Mouse (Mus musculus): ENCODE data around the gene Olfr66. TPM values are rescaled to one million over a fixed set of nuclear protein-coding genes. Genes with fewer than 3 reads are reported as not detected.

Olfr66 gene
- polyA plus RNA-seq (2014; fragmentation: Illumina TruSeq; extraction: RNeasy Lipid Tissue Mini Kit (QIAGEN cat#74804); ENCODE audit: low read depth, low replicate concordance) = not detected

DNA sequence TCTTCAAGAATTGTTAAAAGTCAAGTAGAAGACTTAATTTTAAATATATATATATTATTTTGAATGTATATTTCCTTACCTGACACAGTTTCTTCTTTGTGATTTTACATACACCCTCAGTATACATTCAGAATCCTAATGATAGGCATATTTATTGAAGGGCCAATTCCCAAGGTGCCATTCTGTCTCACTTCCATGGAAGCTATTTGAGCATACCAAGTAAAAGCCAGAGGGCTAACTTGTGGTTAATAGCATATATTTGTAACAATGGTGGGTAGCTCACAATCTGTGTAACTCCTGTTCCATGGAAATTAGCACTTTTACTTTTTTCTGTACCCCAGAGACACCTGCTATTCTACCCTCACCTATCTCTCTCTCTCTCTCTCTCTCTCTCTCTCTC is at the start of gene Olfr66:
Gene Olfr66, minus strand, starts transcription at position 101 of the 400 bp plus-strand sequence.

DNA sequence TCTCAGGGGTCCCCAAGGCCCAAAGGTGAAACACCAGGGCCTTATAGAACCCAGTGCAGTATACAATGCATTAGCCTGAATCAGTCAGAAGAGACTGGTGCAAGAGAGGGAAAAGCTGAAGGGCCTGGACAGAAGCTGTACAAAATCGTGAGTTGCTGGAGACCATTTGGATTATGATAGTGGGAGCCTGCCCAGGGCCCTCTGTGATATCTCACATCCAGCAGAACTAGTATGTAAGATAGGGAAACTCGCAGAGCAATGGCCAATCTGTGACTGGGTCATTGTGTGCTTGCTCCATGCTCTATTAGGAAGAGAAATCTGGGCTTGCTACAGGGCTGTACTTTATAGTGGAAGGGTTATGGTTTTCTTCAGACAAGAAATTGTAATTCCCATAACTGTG is 48.2 kb upstream of the Olfr66 start, which contains the start of gene Olfr632:
Gene Olfr632, plus strand, starts transcription at position 84 of the 400 bp plus-strand sequence.

DNA sequence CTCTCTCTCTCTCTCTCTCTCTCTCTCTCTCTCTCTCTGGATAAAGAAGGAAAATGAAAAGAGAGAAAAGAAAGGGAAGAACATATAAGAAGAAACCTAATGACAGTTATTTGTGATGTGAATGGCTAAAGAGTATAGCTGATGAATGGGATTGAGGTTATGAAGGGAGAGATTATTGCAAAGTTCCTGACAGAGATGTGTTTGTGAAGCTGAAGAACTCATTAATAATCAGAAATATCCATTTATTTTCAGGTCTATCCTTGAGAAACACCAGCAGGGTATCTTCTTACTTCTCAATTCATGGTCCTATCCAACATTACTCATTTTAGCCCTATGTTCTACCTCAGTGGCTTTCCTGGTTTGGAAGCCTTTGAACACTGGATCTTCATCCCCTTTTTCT is 42.5 kb upstream of the Olfr66 start, which contains the start of gene Olfr631:
Gene Olfr631, plus strand, starts transcription at position 301 of the 400 bp plus-strand sequence.

DNA sequence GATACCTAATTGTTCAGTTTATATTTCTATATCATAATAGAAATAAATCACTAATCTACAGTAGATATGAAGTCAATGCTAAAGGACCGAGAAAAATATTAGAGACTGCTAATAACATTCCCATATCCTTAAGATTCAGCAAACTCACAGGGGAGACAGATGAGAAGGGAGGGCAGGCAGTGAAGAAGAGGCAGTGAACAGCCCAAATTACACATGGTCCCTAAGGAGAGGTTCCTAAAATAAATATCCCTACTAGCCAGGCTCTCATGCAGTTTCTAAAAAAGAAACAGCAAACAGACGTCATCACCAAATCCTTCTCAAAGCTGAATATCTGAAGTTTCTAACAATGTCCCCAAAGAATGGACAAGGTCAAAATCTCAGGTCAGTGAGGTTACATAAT is 17.1 kb upstream of the Olfr66 start, which contains the start of gene Olfr65:
Gene Olfr65, plus strand, starts transcription at position 301 of the 400 bp plus-strand sequence.

DNA sequence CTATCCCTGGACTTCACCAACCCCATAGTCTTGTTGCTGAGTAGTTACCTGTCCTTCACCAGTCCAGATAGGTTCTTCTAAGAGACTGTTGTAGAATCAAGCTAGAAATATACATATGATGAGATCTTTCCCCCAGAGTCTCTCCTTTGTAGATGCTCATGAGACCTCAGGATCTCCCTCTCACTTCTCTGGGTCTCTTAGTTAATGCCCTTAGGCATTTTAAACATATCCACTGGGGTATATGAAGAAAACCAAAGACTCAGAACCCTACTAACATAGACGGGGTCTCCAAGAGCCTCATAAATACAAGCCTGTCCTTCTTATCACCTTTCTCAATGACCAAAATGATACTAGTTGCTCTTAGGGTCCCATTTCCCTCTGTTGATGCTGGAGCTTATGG is 8.3 kb upstream of the Olfr66 start, which contains the start of gene Olfr64:
Gene Olfr64, minus strand, starts transcription at position 101 of the 400 bp plus-strand sequence.

DNA sequence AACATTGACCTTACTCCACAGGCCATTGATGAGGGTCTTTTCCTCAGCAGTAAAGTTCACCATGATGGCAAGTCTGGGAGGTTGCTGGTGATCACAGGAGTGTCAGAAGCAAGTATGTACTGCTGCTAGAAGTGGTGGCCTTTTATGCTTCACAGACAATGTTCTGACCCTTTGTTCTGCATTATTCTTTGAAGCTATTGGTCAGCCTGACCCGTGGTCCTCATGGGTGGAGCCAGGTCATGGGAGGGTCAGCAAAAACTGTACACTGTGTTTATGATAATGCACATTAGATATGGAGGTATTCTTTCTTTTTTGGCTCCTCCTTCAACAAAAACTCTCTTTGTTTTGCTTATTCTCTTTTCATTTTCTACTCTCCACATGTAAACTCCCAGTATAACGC is 33.0 kb downstream of the Olfr66 start, which contains the start of gene Hbb-y:
Gene Hbb-y, minus strand, starts transcription at position 127 of the 400 bp plus-strand sequence.

DNA sequence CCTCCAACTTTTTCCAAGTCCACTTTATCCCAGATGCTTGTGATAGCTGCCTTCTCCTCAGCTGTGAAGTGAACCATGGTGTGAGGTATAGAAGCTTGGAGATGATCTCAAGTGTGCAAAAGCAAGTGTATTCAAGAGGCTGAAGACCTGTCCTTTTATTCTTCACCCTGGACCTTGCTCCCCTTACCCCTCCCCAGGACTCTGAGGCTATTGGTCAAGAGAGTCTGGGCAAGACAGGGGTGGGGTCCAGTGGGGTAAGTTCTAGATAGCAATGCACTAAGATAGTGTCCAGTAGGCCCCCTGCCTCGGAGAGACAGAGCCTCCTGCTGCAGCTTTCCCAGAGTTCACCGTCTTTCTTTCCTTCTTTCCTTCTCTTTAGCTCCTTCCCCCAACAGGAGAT is 43.0 kb downstream of the Olfr66 start, which contains the start of gene Hbb-bh1:
Gene Hbb-bh1, minus strand, starts transcription at position 131 of the 400 bp plus-strand sequence.

DNA sequence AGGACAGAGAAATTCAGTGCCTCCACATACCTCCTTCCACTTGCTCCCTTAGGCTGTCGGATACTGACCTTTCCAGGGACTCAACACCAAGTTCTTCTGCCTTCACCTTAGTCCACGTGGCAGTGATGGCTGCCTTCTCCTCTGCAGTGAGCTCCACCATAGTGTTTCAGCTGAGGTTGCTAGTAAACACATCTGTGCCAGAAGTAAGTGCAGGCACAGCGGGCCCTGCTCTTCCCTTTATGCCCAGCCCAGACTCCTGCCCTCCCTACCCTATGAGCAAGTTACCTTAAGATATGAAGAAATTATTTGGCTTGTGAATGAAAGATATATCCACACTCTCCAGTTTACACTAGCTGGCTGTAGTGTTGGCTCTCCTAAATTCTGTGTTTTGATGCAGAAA is 45.8 kb downstream of the Olfr66 start, which contains the start of gene Hbb-bh2:
Gene Hbb-bh2, minus strand, starts transcription at position 253 of the 400 bp plus-strand sequence.

Other genes with a start within 250 kb of the Olfr66 start
- not detected for gene Olfr622, start 243.6 kb downstream of the Olfr66 start, polyA plus RNA-seq (2014; fragmentation: Illumina TruSeq; extraction: RNeasy Lipid Tissue Mini Kit (QIAGEN cat#74804); ENCODE audit: low read depth, low replicate concordance)
- gene Olfr623, start 222.6 kb downstream of the Olfr66 start, polyA plus RNA-seq (2014; fragmentation: Illumina TruSeq; extraction: RNeasy Lipid Tissue Mini Kit (QIAGEN cat#74804); ENCODE audit: low read depth, low replicate concordance) = not detected
- 0.11 TPM for gene Olfr624, start 215.1 kb downstream of the Olfr66 start, polyA plus RNA-seq (2014; fragmentation: Illumina TruSeq; extraction: RNeasy Lipid Tissue Mini Kit (QIAGEN cat#74804); ENCODE audit: low read depth, low replicate concordance)
- gene Olfr625-ps1, start 203.5 kb downstream of the Olfr66 start, polyA plus RNA-seq (2014; fragmentation: Illumina TruSeq; extraction: RNeasy Lipid Tissue Mini Kit (QIAGEN cat#74804); ENCODE audit: low read depth, low replicate concordance) = not detected
- gene Olfr243, start 171.6 kb downstream of the Olfr66 start, polyA plus RNA-seq (2014; fragmentation: Illumina TruSeq; extraction: RNeasy Lipid Tissue Mini Kit (QIAGEN cat#74804); ENCODE audit: low read depth, low replicate concordance) = not detected
- not detected for gene Olfr628, start 155.9 kb downstream of the Olfr66 start, polyA plus RNA-seq (2014; fragmentation: Illumina TruSeq; extraction: RNeasy Lipid Tissue Mini Kit (QIAGEN cat#74804); ENCODE audit: low read depth, low replicate concordance)
- not detected for gene Olfr629, start 141.3 kb downstream of the Olfr66 start, polyA plus RNA-seq (2014; fragmentation: Illumina TruSeq; extraction: RNeasy Lipid Tissue Mini Kit (QIAGEN cat#74804); ENCODE audit: low read depth, low replicate concordance)
- gene Olfr630, start 128.9 kb downstream of the Olfr66 start, polyA plus RNA-seq (2014; fragmentation: Illumina TruSeq; extraction: RNeasy Lipid Tissue Mini Kit (QIAGEN cat#74804); ENCODE audit: low read depth, low replicate concordance) = not detected
- gene Olfr69, start 114.7 kb downstream of the Olfr66 start, polyA plus RNA-seq (2014; fragmentation: Illumina TruSeq; extraction: RNeasy Lipid Tissue Mini Kit (QIAGEN cat#74804); ENCODE audit: low read depth, low replicate concordance) = not detected
- gene Olfr68, start 106.6 kb downstream of the Olfr66 start, polyA plus RNA-seq (2014; fragmentation: Illumina TruSeq; extraction: RNeasy Lipid Tissue Mini Kit (QIAGEN cat#74804); ENCODE audit: low read depth, low replicate concordance) = not detected
- gene Olfr67, start 94.4 kb downstream of the Olfr66 start, polyA plus RNA-seq (2014; fragmentation: Illumina TruSeq; extraction: RNeasy Lipid Tissue Mini Kit (QIAGEN cat#74804); ENCODE audit: low read depth, low replicate concordance) = not detected
- gene Hbb-bt, start 72.3 kb downstream of the Olfr66 start, polyA plus RNA-seq (2014; fragmentation: Illumina TruSeq; extraction: RNeasy Lipid Tissue Mini Kit (QIAGEN cat#74804); ENCODE audit: low read depth, low replicate concordance) = 353 TPM
- 2,394 TPM for gene Hbb-bs, start 58.2 kb downstream of the Olfr66 start, polyA plus RNA-seq (2014; fragmentation: Illumina TruSeq; extraction: RNeasy Lipid Tissue Mini Kit (QIAGEN cat#74804); ENCODE audit: low read depth, low replicate concordance)
- gene Hbb-bh2, start 45.7 kb downstream of the Olfr66 start, polyA plus RNA-seq (2014; fragmentation: Illumina TruSeq; extraction: RNeasy Lipid Tissue Mini Kit (QIAGEN cat#74804); ENCODE audit: low read depth, low replicate concordance) = not detected
- gene Hbb-bh1, start 43.1 kb downstream of the Olfr66 start, polyA plus RNA-seq (2014; fragmentation: Illumina TruSeq; extraction: RNeasy Lipid Tissue Mini Kit (QIAGEN cat#74804); ENCODE audit: low read depth, low replicate concordance) = not detected
- gene Hbb-y, start 33.0 kb downstream of the Olfr66 start, polyA plus RNA-seq (2014; fragmentation: Illumina TruSeq; extraction: RNeasy Lipid Tissue Mini Kit (QIAGEN cat#74804); ENCODE audit: low read depth, low replicate concordance) = not detected
- not detected for gene Olfr64, start 8.2 kb upstream of the Olfr66 start, polyA plus RNA-seq (2014; fragmentation: Illumina TruSeq; extraction: RNeasy Lipid Tissue Mini Kit (QIAGEN cat#74804); ENCODE audit: low read depth, low replicate concordance)
- gene Olfr65, start 17.2 kb upstream of the Olfr66 start, polyA plus RNA-seq (2014; fragmentation: Illumina TruSeq; extraction: RNeasy Lipid Tissue Mini Kit (QIAGEN cat#74804); ENCODE audit: low read depth, low replicate concordance) = not detected
- not detected for gene Olfr631, start 42.6 kb upstream of the Olfr66 start, polyA plus RNA-seq (2014; fragmentation: Illumina TruSeq; extraction: RNeasy Lipid Tissue Mini Kit (QIAGEN cat#74804); ENCODE audit: low read depth, low replicate concordance)
- gene Olfr632, start 48.1 kb upstream of the Olfr66 start, polyA plus RNA-seq (2014; fragmentation: Illumina TruSeq; extraction: RNeasy Lipid Tissue Mini Kit (QIAGEN cat#74804); ENCODE audit: low read depth, low replicate concordance) = not detected
- not detected for gene Olfr633, start 58.2 kb upstream of the Olfr66 start, polyA plus RNA-seq (2014; fragmentation: Illumina TruSeq; extraction: RNeasy Lipid Tissue Mini Kit (QIAGEN cat#74804); ENCODE audit: low read depth, low replicate concordance)
- not detected for gene Olfr635, start 84.9 kb upstream of the Olfr66 start, polyA plus RNA-seq (2014; fragmentation: Illumina TruSeq; extraction: RNeasy Lipid Tissue Mini Kit (QIAGEN cat#74804); ENCODE audit: low read depth, low replicate concordance)
- gene Olfr638, start 112.5 kb upstream of the Olfr66 start, polyA plus RNA-seq (2014; fragmentation: Illumina TruSeq; extraction: RNeasy Lipid Tissue Mini Kit (QIAGEN cat#74804); ENCODE audit: low read depth, low replicate concordance) = not detected
- not detected for gene Olfr639, start 131.1 kb upstream of the Olfr66 start, polyA plus RNA-seq (2014; fragmentation: Illumina TruSeq; extraction: RNeasy Lipid Tissue Mini Kit (QIAGEN cat#74804); ENCODE audit: low read depth, low replicate concordance)
- not detected for gene Olfr640, start 139.3 kb upstream of the Olfr66 start, polyA plus RNA-seq (2014; fragmentation: Illumina TruSeq; extraction: RNeasy Lipid Tissue Mini Kit (QIAGEN cat#74804); ENCODE audit: low read depth, low replicate concordance)
- gene Olfr641, start 149.2 kb upstream of the Olfr66 start, polyA plus RNA-seq (2014; fragmentation: Illumina TruSeq; extraction: RNeasy Lipid Tissue Mini Kit (QIAGEN cat#74804); ENCODE audit: low read depth, low replicate concordance) = not detected
- gene Olfr642, start 166.4 kb upstream of the Olfr66 start, polyA plus RNA-seq (2014; fragmentation: Illumina TruSeq; extraction: RNeasy Lipid Tissue Mini Kit (QIAGEN cat#74804); ENCODE audit: low read depth, low replicate concordance) = not detected
- gene 4930516K23Rik, start 175.2 kb upstream of the Olfr66 start, polyA plus RNA-seq (2014; fragmentation: Illumina TruSeq; extraction: RNeasy Lipid Tissue Mini Kit (QIAGEN cat#74804); ENCODE audit: low read depth, low replicate concordance) = not detected
- not detected for gene Olfr644, start 185.6 kb upstream of the Olfr66 start, polyA plus RNA-seq (2014; fragmentation: Illumina TruSeq; extraction: RNeasy Lipid Tissue Mini Kit (QIAGEN cat#74804); ENCODE audit: low read depth, low replicate concordance)
- gene Olfr645, start 199.2 kb upstream of the Olfr66 start, polyA plus RNA-seq (2014; fragmentation: Illumina TruSeq; extraction: RNeasy Lipid Tissue Mini Kit (QIAGEN cat#74804); ENCODE audit: low read depth, low replicate concordance) = not detected
- gene Olfr646, start 218.6 kb upstream of the Olfr66 start, polyA plus RNA-seq (2014; fragmentation: Illumina TruSeq; extraction: RNeasy Lipid Tissue Mini Kit (QIAGEN cat#74804); ENCODE audit: low read depth, low replicate concordance) = not detected
- gene Ubqln5, start 243.6 kb upstream of the Olfr66 start, polyA plus RNA-seq (2014; fragmentation: Illumina TruSeq; extraction: RNeasy Lipid Tissue Mini Kit (QIAGEN cat#74804); ENCODE audit: low read depth, low replicate concordance) = 0.88 TPM